18 mouse cellular contexts compared by ENCODE assay signal in genomic region chr9:25513556-25513955, GRCm38 (mm10). TPM values are rescaled to one million over a fixed set of nuclear protein-coding genes. Genes with fewer than 3 reads are reported as not detected.
A peak's percentile ranks its signal among the peaks of the same experiment; 100 is the strongest.
DNase-seq lines count a peak whose midpoint lies in the region; ATAC-seq and TF ChIP-seq lines count a peak whose summit lies in the region.
"Had no signal": no experiment of that assay in that cellular context is flagged by ENCODE, and none has a peak within 500 bp of the region (broad histone marks: within the 10 kb centered on the region; RNA-seq: fewer than 3 reads in every experiment).

No protein-coding gene starts in this region.

- H3K4me3 ChIP-seq in hindbrain, embryonic 16.5 days (ENCODE audit: low read length), result no peak overlapping the region
- H3K4me3 ChIP-seq in hindbrain, embryonic 11.5 days (ENCODE audit: low read depth, low read length), result no peak overlapping the region
- H3K4me3 ChIP-seq in layer of hippocampus, adult 2 months, result no peak overlapping the region
- H3K4me3 ChIP-seq in kidney, adult 2 months (ENCODE audit: insufficient read depth, low read depth, low read length), result no peak overlapping the region
- H3K4me3 ChIP-seq: forebrain, embryonic 12.5 days; hindbrain, embryonic 15.5 days; liver, embryonic 12.5 days; midbrain, embryonic 12.5 days; neural tube, embryonic 13.5 days had no signal

- no peak for TF ChIP-seq POLR2A in kidney, adult 2 months (IDR thresholded peaks at IDR 0.05; ENCODE audit: low read depth, low read length)

- WGBS in hindbrain, embryonic 16.5 days, result 81% methylated on average over 3 of the region's 3 CpGs
- WGBS in hindbrain, embryonic 11.5 days, result 82% methylated on average over 3 of the region's 3 CpGs
- 84% methylated on average over 3 of the region's 3 CpGs for WGBS in kidney, adult 2 months

- H3K9ac ChIP-seq in hindbrain, embryonic 16.5 days (ENCODE audit: low read depth, low read length), result no peak overlapping the region
- no peak overlapping the region for H3K9ac ChIP-seq in hindbrain, embryonic 11.5 days (ENCODE audit: low read depth, low read length)
- H3K9ac ChIP-seq: forebrain, embryonic 12.5 days; hindbrain, embryonic 15.5 days; liver, embryonic 12.5 days; lung, embryonic 14.5 days; midbrain, embryonic 12.5 days; neural tube, embryonic 13.5 days had no signal

- H3K4me1 ChIP-seq in hindbrain, embryonic 16.5 days (ENCODE audit: control insufficient read depth, insufficient read depth, low read depth, low read length), result no peaks in the 10 kb centered on the region; the same call in 1 of the 2 replicates
- no peaks in the 10 kb centered on the region for H3K4me1 ChIP-seq in hindbrain, embryonic 11.5 days (replicated peaks; ENCODE audit: control insufficient read depth, insufficient read depth, low read length)
- no peaks in the 10 kb centered on the region for H3K4me1 ChIP-seq in kidney, adult 2 months (ENCODE audit: control insufficient read depth, insufficient read depth, low read length)
- H3K4me1 ChIP-seq: forebrain, embryonic 12.5 days; hindbrain, embryonic 15.5 days; liver, embryonic 12.5 days; midbrain, embryonic 12.5 days had no signal

- H3K9me3 ChIP-seq in hindbrain, embryonic 16.5 days (ENCODE audit: control insufficient read depth, low read length), result no peaks in the 10 kb centered on the region
- H3K9me3 ChIP-seq in hindbrain, embryonic 11.5 days (ENCODE audit: control insufficient read depth, low read length), result no peaks in the 10 kb centered on the region
- H3K9me3 ChIP-seq: forebrain, embryonic 12.5 days; hindbrain, embryonic 15.5 days; liver, embryonic 12.5 days; midbrain, embryonic 12.5 days; neural tube, embryonic 13.5 days had no signal

- no peaks in the 10 kb centered on the region for H3K27me3 ChIP-seq in hindbrain, embryonic 16.5 days (replicated peaks; ENCODE audit: control insufficient read depth, insufficient read depth, low read length)
- H3K27me3 ChIP-seq in hindbrain, embryonic 11.5 days (ENCODE audit: control insufficient read depth, insufficient read depth, low read length), result no peaks in the 10 kb centered on the region
- no peaks in the 10 kb centered on the region for H3K27me3 ChIP-seq in kidney, adult 2 months (replicated peaks; ENCODE audit: control insufficient read depth, insufficient read depth, low read length)
- H3K27me3 ChIP-seq: forebrain, embryonic 12.5 days; hindbrain, embryonic 15.5 days; liver, embryonic 12.5 days; midbrain, embryonic 12.5 days; neural tube, embryonic 13.5 days had no signal

- H3K4me2 ChIP-seq in hindbrain, embryonic 16.5 days (ENCODE audit: low read length), result no peak overlapping the region
- no peak overlapping the region for H3K4me2 ChIP-seq in hindbrain, embryonic 11.5 days (replicated peaks; ENCODE audit: low read depth, low read length)
- H3K4me2 ChIP-seq: forebrain, embryonic 12.5 days; hindbrain, embryonic 15.5 days; liver, embryonic 12.5 days; lung, embryonic 14.5 days; midbrain, embryonic 12.5 days; neural tube, embryonic 13.5 days had no signal

- 0 out of 2 replicates have a peak, but pooled peaks have one; percentile 17 for ATAC-seq in hindbrain, embryonic 16.5 days
- ATAC-seq in hindbrain, embryonic 11.5 days (ENCODE audit: low FRiP score), result no peak
- ATAC-seq: liver, embryonic 12.5 days had no signal

- DNase-seq in gastrocnemius, postnatal 25 days, result peak; percentile 39
- no peak for DNase-seq in gastrocnemius, postnatal 10 days
- DNase-seq in hindbrain, embryonic 11.5 days (ENCODE audit: low spot score), result no peak
- peak; percentile 82 for DNase-seq in cerebellum, adult 9-10 months
- DNase-seq in layer of hippocampus, adult 2 months (ENCODE audit: low spot score in 2 of 2), result no peak
- DNase-seq in kidney, adult 2 months, result no peak
- DNase-seq: adrenal gland, postnatal 36 days; B cell, adult 2 months; layer of hippocampus, adult 9-11 months; right cerebral cortex, postnatal 25 days; thymus, postnatal 4 days had no signal

- H3K27ac ChIP-seq in hindbrain, embryonic 16.5 days (ENCODE audit: low read depth, low read length), result no peak overlapping the region
- no peak overlapping the region for H3K27ac ChIP-seq in hindbrain, embryonic 11.5 days (ENCODE audit: low read depth, low read length)
- no peak overlapping the region for H3K27ac ChIP-seq in layer of hippocampus, adult 2 months
- H3K27ac ChIP-seq in kidney, adult 2 months (ENCODE audit: insufficient read depth, low read depth, low read length), result no peak overlapping the region
- H3K27ac ChIP-seq: forebrain, embryonic 12.5 days; hindbrain, embryonic 15.5 days; liver, embryonic 12.5 days; midbrain, embryonic 12.5 days; neural tube, embryonic 13.5 days had no signal

- H3K36me3 ChIP-seq in hindbrain, embryonic 16.5 days (ENCODE audit: control insufficient read depth, insufficient read depth, low read length), result no peaks in the 10 kb centered on the region
- no peaks in the 10 kb centered on the region for H3K36me3 ChIP-seq in hindbrain, embryonic 11.5 days (ENCODE audit: control insufficient read depth, insufficient read depth, low read length)
- H3K36me3 ChIP-seq in kidney, adult 2 months (ENCODE audit: control insufficient read depth, insufficient read depth, low read length), result no peaks in the 10 kb centered on the region
- H3K36me3 ChIP-seq: forebrain, embryonic 12.5 days; hindbrain, embryonic 15.5 days; liver, embryonic 12.5 days; midbrain, embryonic 12.5 days; neural tube, embryonic 13.5 days had no signal

- no peak for TF ChIP-seq CTCF in layer of hippocampus, adult 2 months (conservative IDR thresholded peaks at IDR 0.05)
- no peak for TF ChIP-seq CTCF in kidney, adult 2 months (conservative IDR thresholded peaks at IDR 0.05; ENCODE audit: insufficient read depth, insufficient read length, low read depth, low read length)

RNA-seq across cellular contexts. Expression of gene Eepd1, which starts 32.2 kb away (rescaled TPM):
- total RNA-seq in gastrocnemius, postnatal 25 days (2021), result 10 to 100 TPM; 50.7 to 64.5 TPM
- 10 to 100 TPM; 49.4 to 59.9 TPM for total RNA-seq in gastrocnemius, postnatal 10 days (2021)
- 15.3 and 15.6 TPM in 2 replicates for polyA plus RNA-seq in hindbrain, embryonic 16.5 days (2015; fragmentation: Nextera tagmentation; extraction: Ambion mirVana)
- 5.8 and 7.4 TPM in 2 replicates for polyA plus RNA-seq in hindbrain, embryonic 11.5 days (2014; fragmentation: Nextera tagmentation; extraction: Ambion mirVana)
- 10 to 100 TPM; 18.0 to 19.4 TPM for total RNA-seq in layer of hippocampus, adult 2 months (2021)
- polyA plus RNA-seq in kidney, adult 2 months (2012; rRNA removed), result 4.3 and 4.8 TPM in 2 replicates

Comparison
In these comparisons a context has a peak if more than half of its experiments do, and no peak if none do; other contexts are left out.
1. DNase-seq: peak in gastrocnemius, postnatal 25 days (single experiment) and cerebellum, adult 9-10 months (single experiment); none in gastrocnemius, postnatal 10 days (single experiment), hindbrain, embryonic 11.5 days (single experiment), layer of hippocampus, adult 2 months (0 of 2) and kidney, adult 2 months (single experiment).